Mouse (Mus musculus) intestine, embryonic 15.5 days (tissue): ENCODE data around the gene Myo1h. TPM values are rescaled to one million over a fixed set of nuclear protein-coding genes. Genes with fewer than 3 reads are reported as not detected.

Experiments used
- ATAC-seq: fragments of 200-750 bp; cut with Nextera tagmentation; 2 replicates; pipeline ENCODE4 v1.8.0; 2017; ENCODE audit warnings: moderate TSS enrichment, moderate library complexity
- H3K27ac ChIP-seq: fragments of 300-500 bp; sonication (generic); 2 replicates; pipeline ENCODE4 v1.5.1; 2015; ENCODE audit warnings: mild to moderate bottlenecking, inconsistent platforms
- H3K27me3 ChIP-seq: fragments of 300-500 bp; sonication (generic); replicated peaks from 2 replicates; pipeline ENCODE4 v1.6.1; 2015; ENCODE audit warnings: inconsistent platforms
- H3K36me3 ChIP-seq: fragments of 300-500 bp; sonication (generic); 2 replicates; pipeline ENCODE4 v1.6.1; 2015; ENCODE audit warnings: inconsistent platforms
- H3K4me1 ChIP-seq: fragments of 300-500 bp; sonication (generic); replicated peaks from 2 replicates; pipeline ENCODE4 v1.6.1; 2015; ENCODE audit warnings: inconsistent platforms
- H3K4me2 ChIP-seq: fragments of 300-500 bp; sonication (generic); replicated peaks from 2 replicates; pipeline ENCODE4 v1.6.1; 2015; ENCODE audit warnings: mild to moderate bottlenecking, inconsistent platforms
- H3K4me3 ChIP-seq: fragments of 300-500 bp; sonication (generic); replicated peaks from 2 replicates; pipeline ENCODE4 v1.5.1; 2015; ENCODE audit warnings: inconsistent platforms
- H3K9ac ChIP-seq: fragments of 300-500 bp; sonication (generic); 2 replicates; pipeline ENCODE4 v1.6.1; 2015; ENCODE audit warnings: inconsistent platforms
- H3K9me3 ChIP-seq: fragments of 300-500 bp; sonication (generic); 2 replicates; pipeline ENCODE4 v1.6.1; 2016; ENCODE audit warnings: inconsistent platforms
- WGBS: fragments of 180-500 bp; shearing (Covaris S2); methylation state at CpG from one replicate; pipeline ENCODE4 v1.1.7; 2015; 5-methylcytosine and 5-hydroxymethylcytosine counted together
- polyA plus RNA-seq: library from polyadenylated mRNA; unstranded; fragments of >200 nt; fragmentation: Nextera tagmentation; extraction: Ambion mirVana; gene quantifications from 2 replicates; pipeline ENCODE4 v1.2.1, GENCODE M21; 2015

Gene Myo1h
- 3.4 and 3.9 TPM in 2 replicates for polyA plus RNA-seq

DNA sequence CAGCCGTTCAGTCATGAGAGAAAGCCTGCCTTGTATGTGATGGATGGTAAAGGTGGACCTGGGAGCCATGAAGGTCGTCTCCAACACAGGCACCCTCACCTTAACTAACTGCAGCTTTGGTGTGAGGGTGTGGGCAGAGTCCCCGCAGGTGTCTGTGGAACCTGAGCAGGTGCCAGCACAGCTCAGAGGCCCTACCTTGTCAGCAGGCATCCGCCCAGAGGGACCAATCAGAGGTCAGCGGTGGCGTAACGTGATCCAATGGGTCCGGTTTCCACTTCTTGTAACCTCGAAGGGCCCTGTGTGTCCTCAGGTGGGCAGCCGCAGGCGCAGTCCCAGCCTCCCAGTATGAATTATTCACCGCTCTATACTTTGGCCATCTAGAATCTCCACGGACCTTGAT is at the start of gene Myo1h:
Myo1h (plus strand) TSS at position 293 of the 400 bp plus-strand sequence.
- no peak within 1 kb of the TSS for H3K4me2 ChIP-seq

DNA sequence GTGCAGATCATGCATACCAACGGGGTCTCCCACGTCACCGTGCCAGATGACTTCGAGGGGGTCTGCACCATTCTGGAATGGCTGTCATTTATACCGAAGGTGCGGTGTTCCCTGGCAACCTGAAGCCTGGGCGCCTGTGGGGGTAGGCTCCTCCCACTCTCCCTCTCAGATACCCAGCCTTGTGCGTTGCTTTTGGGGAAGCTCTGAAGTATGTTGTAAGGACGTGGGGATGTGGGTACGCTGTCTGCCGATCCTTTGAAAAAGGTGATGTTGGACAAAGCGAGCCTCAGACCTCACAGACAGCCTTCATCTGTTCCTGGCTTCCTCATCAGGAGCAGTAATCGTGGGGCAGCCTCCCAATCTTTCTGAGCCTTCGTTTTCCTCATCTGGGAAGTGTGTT is 49.2 kb upstream of the Myo1h start:
- Histone ChIP-seq H3K9ac (no peak overlapping the region), H3K4me3 (no peak overlapping the region), H3K27ac (no peak overlapping the region), H3K36me3 (no peaks in the 10 kb centered on the region), H3K9me3 (no peaks in the 10 kb centered on the region), H3K4me1 (no peaks in the 10 kb centered on the region), H3K4me2 (no peak overlapping the region), H3K27me3 (no peaks in the 10 kb centered on the region)
- 40% methylated on average over 14 of the region's 14 CpGs for WGBS
- no peak for ATAC-seq

More for the DNA sequence above, at the start of gene Myo1h:
- 0 out of 2 replicates have a peak, but pooled peaks cover 3% of the 10 kb centered on the region for H3K27me3 ChIP-seq
- 38% methylated on average over 13 of the region's 13 CpGs for WGBS
- no peaks in the 10 kb centered on the region for H3K36me3 ChIP-seq
- no peak within 1 kb of the TSS for H3K9ac ChIP-seq
- no peaks in the 10 kb centered on the region for H3K4me1 ChIP-seq
- no peaks in the 10 kb centered on the region for H3K9me3 ChIP-seq
- H3K4me3 ChIP-seq, result no peak within 1 kb of the TSS
- ATAC-seq, result no peak
- H3K27ac ChIP-seq, result no peak within 1 kb of the TSS

DNA sequence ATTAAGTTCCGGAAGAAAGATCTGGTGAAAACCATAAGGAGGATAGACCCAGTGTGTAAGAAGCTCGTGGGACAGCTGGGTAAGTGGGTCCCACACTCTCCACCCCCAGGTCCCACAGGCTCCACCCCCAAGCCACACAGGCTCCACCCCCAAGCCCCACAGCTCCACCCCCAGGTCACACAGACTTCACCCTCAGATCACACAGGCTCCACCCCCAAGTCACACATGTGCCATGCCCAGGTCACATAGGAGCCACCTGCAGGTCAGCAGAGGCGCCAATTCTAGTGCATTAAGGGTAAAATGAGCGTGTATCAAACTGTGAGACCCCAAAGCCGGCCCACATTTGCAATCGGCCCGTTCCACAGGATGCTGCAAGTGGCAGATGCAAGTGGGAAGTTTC is 42.5 kb upstream of the Myo1h start:
- no peak for ATAC-seq
- H3K27ac ChIP-seq, result no peak overlapping the region
- H3K9me3 ChIP-seq, result no peaks in the 10 kb centered on the region
- H3K4me1 ChIP-seq, result 0 out of 2 replicates have a peak, but pooled peaks cover 2% of the 10 kb centered on the region
- no peak overlapping the region for H3K4me2 ChIP-seq
- H3K36me3 ChIP-seq, result no peaks in the 10 kb centered on the region
- no peaks in the 10 kb centered on the region for H3K27me3 ChIP-seq
- WGBS, result 82% methylated on average over 7 of the region's 7 CpGs
- no peak overlapping the region for H3K9ac ChIP-seq
- no peak overlapping the region for H3K4me3 ChIP-seq

DNA sequence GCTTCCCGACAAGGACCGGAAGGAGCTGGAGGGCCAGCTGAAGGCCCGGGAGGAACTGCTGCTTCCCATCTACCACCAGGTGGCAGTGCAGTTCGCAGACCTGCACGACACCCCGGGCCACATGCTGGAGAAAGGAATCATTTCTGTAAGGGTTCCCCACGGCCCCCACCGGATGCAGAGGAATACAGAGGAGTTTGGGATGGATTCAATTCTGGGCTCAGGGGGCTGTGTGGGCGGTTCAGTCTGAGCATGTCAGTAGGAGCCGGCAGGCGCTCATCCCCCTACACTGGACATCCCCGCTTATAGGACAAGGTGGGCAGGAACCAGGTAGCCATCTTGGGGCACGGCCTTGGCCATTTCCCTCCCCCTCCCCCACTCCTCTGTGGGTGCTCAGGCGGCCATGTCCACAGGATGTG is 40.8 kb upstream of the Myo1h start:
- H3K4me1 ChIP-seq, result 0 out of 2 replicates have a peak, but pooled peaks cover 2% of the 10 kb centered on the region
- no peaks in the 10 kb centered on the region for H3K9me3 ChIP-seq
- H3K4me2 ChIP-seq, result peak overlapping the region; percentile 39
- whole genome bisulfite sequencing, result 19% methylated on average over 14 of the region's 14 CpGs
- H3K27me3 ChIP-seq, result no peaks in the 10 kb centered on the region
- no peak overlapping the region for H3K27ac ChIP-seq
- ATAC-seq, result peak; percentile 66
- no peak overlapping the region for H3K4me3 ChIP-seq
- no peaks in the 10 kb centered on the region for H3K36me3 ChIP-seq
- H3K9ac ChIP-seq, result no peak overlapping the region

DNA sequence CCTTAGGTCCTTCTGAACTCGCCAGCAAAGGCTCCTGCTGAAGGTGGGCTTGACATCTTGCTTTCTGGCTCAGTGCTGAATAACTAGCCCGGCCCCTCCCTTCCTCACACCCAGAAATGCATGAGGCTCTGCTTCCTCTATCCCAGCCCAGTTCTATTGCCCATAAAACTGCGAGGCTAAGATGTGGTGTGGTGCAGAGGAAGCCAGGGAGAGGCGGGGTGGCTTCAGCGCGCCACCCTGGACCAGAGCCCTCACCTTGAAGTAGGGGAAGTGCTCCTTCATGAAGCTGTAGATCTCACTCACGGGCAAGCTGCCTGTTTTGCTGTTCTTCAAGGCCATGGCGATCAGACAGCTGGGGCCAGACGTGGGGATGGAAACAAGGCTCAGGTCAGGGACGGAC is 29.5 kb upstream of the Myo1h start:
- no peak for ATAC-seq
- Histone ChIP-seq H3K27ac (no peak overlapping the region), H3K27me3 (no peaks in the 10 kb centered on the region), H3K9me3 (no peaks in the 10 kb centered on the region), H3K36me3 (no peaks in the 10 kb centered on the region), H3K4me3 (no peak overlapping the region), H3K4me1 (no peaks in the 10 kb centered on the region), H3K9ac (no peak overlapping the region), H3K4me2 (no peak overlapping the region)
- 68% methylated on average over 10 of the region's 10 CpGs for WGBS

DNA sequence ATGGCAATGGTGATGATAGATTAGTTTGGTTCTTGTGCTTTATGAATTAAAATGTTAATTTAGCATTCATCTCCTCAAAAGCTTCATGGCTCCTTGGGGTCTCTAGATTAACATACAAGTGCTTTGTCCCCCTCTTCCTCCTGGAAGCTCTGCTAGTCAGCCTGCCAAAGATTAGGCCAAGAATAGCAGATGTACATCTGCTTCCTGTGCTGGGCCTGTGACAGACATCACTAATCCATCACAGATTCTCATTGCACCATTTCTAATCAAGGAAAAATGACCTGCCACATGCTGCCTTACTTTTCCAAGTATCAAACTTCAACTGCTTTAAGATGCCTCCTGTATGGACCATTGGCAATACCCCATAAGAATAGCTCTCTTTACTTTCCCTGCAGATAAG is 27.5 kb upstream of the Myo1h start:
- H3K4me3 ChIP-seq, result no peak overlapping the region
- H3K36me3 ChIP-seq, result no peaks in the 10 kb centered on the region
- no peak overlapping the region for H3K4me2 ChIP-seq
- H3K9me3 ChIP-seq, result no peaks in the 10 kb centered on the region
- no peak for ATAC-seq
- no peaks in the 10 kb centered on the region for H3K27me3 ChIP-seq
- no peaks in the 10 kb centered on the region for H3K4me1 ChIP-seq
- H3K27ac ChIP-seq, result no peak overlapping the region
- no peak overlapping the region for H3K9ac ChIP-seq

DNA sequence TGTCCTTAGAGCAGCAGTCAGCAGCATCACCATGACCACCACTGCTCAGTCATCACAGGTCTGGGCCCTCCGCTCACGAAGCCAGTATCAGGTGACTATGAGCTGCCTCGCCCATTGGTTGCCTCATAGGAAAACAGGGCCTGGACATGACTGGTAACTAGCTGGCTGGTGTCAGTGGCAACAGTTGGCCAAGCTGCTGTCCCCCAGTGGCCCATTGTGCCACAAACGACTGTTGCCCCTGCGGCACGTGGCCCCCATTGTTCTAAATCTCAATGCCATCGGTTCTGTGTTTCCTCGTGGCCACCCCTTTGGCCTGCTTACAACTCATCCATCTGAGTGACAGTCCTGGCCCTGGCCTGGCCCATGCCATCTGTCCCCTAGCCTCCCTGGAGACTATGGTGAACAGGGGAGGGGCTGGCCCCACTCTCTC is 24.9 kb upstream of the Myo1h start:
- 0 out of 2 replicates have a peak, but pooled peaks cover 2% of the 10 kb centered on the region for H3K4me1 ChIP-seq
- H3K36me3 ChIP-seq, result no peaks in the 10 kb centered on the region
- 77% methylated on average over 8 of the region's 8 CpGs for WGBS
- ATAC-seq, result no peak
- H3K4me3 ChIP-seq, result no peak overlapping the region
- H3K9ac ChIP-seq, result no peak overlapping the region
- no peak overlapping the region for H3K27ac ChIP-seq
- H3K4me2 ChIP-seq, result no peak overlapping the region
- H3K9me3 ChIP-seq, result no peaks in the 10 kb centered on the region
- peaks cover 4% of the 10 kb centered on the region; the same call in 1 of the 2 replicates for H3K27me3 ChIP-seq

DNA sequence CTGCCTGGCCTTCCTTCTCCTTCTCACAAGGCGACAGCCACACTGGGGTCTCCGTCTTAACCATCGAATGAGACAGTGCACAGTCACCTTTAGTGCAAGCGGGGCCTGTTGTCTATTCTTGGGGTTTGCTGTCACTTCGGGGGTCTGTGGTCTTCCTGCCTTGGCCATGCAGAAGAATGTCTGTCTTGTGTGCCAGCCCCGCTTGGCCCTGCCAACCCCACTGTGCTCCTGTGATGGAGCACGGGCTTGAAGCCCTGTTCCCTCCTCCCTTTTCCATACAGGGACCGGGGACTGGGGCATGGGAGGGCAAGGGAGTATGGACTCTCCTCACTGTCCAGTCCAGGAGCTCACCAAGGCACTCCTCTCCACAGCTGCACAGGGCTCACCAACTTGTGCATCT is 24.2 kb upstream of the Myo1h start:
- Histone ChIP-seq H3K27ac (no peak overlapping the region), H3K9ac (no peak overlapping the region), H3K9me3 (no peaks in the 10 kb centered on the region), H3K4me1 (0 out of 2 replicates have a peak, but pooled peaks cover 2% of the 10 kb centered on the region), H3K4me2 (no peak overlapping the region), H3K4me3 (no peak overlapping the region), H3K36me3 (no peaks in the 10 kb centered on the region), H3K27me3 (peaks cover 7% of the 10 kb centered on the region; the same call in 1 of the 2 replicates)
- ATAC-seq, result no peak
- WGBS, result 85% methylated on average over 8 of the region's 8 CpGs

DNA sequence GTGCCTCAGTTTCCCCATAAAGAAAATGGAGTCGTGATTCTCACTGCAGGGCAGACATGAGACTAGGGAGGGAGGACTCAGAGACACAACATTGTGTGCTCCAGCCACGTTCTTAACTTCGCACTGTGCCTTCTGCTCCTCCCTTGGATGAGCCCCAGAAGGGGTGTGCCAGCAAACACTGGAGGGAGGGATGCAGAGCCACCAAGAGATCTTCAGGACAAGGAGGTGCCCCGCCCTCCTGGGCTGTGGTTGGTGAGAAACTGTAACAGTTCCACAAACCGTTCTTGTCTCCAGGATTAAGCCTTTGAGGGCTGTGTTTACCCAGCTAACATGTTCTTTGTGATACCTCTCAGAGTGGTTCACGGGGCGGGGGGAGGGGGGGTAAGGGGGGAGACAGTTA is 20.3 kb upstream of the Myo1h start:
- no peak for ATAC-seq
- 29% methylated on average over 7 of the region's 7 CpGs for WGBS

DNA sequence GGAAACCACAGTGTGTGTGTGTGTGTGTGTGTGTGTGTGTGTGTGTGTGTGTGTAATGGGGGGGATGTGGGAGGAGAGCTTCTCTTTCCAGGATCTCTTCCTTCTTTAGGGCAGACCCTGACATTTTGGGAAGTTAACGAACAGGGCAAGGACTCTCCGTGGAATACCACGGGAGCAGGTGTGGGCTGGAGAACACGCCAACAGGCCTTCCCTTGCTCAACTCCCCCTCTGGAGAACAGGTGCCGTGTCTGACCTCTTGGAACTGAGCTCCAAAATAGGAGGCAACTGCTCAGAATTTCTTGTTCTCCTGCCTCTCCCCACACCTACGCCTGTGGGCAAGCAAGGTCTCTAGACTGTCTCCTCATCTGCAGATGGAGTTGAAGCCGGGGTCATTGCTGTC is 19.5 kb upstream of the Myo1h start:
- H3K4me3 ChIP-seq, result no peak overlapping the region
- no peak overlapping the region for H3K27ac ChIP-seq
- ATAC-seq, result no peak
- H3K4me2 ChIP-seq, result no peak overlapping the region
- no peaks in the 10 kb centered on the region for H3K36me3 ChIP-seq
- H3K9me3 ChIP-seq, result no peaks in the 10 kb centered on the region
- peaks cover 52% of the 10 kb centered on the region for H3K27me3 ChIP-seq
- WGBS, result 65% methylated on average over 7 of the region's 7 CpGs
- H3K9ac ChIP-seq, result no peak overlapping the region
- peaks cover 15% of the 10 kb centered on the region for H3K4me1 ChIP-seq

More for the DNA sequence above, 20.3 kb upstream of the Myo1h start:
- H3K4me2 ChIP-seq, result no peak overlapping the region
- peaks cover 43% of the 10 kb centered on the region for H3K27me3 ChIP-seq
- no peaks in the 10 kb centered on the region for H3K36me3 ChIP-seq
- no peaks in the 10 kb centered on the region for H3K9me3 ChIP-seq
- H3K27ac ChIP-seq, result no peak overlapping the region
- H3K9ac ChIP-seq, result no peak overlapping the region
- peaks cover 7% of the 10 kb centered on the region for H3K4me1 ChIP-seq
- H3K4me3 ChIP-seq, result no peak overlapping the region

DNA sequence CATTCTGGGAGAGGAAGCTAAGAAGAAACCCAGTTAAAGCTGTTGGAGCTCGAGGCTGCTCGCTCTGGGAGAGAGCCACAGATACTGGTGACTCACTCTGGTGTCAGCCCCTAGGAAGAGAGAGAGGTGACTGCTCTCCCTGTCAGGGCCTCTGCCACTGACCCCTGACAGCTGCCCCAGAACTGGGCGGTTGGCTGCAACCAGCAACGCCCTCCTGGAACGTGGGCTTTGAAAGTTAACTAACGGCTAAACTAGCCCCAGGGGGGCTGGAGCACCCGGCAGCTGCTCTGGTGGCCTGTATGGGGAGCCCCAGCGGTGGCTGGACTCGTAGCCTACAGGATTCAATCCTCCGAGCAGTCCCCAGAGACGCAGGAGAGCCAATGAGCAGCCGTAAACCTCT is 19.0 kb upstream of the Myo1h start:
- ATAC-seq, result no peak
- H3K27me3 ChIP-seq, result peaks cover 56% of the 10 kb centered on the region
- WGBS, result 17% methylated on average over 12 of the region's 12 CpGs

DNA sequence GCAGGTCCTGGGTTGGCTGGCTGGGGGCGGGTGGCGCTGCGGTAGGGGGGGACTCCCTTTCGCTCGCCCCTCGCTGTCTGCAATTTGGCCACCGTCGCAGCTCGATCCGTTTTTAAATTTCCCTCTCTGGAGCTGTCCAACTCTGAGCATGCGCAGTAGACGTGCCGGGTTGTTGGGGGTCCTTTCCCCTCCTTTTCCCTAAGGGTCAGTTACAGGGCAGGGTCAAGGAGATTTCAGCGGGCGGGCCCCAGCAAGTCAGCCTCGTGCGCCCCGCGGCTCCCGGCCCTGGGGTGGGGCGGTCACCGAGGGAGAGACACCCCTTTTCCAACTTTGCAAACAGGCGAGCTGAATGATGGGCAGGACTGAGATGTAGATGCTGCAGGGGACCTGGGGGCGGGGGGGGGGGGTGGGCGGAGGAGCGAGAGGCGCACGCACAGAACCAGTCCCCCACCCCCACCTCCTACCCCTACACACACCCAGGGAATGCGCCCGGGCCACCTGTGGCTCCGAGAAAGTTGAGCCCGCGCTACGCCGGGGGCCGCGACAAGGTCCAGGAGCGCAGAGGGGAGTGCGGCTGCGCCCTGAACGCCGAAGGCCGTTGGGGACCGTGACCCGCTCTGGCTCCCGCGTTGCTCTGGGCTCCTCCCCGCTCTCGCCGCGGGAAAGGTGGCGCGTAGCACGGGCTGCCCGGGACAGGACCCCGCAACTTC is 15.1 kb upstream of the Myo1h start, which contains the start of gene Foxn4:
Foxn4 (minus strand) TSS at position 115 of the 710 bp plus-strand sequence.
- ATAC-seq, result 0 out of 2 replicates have a peak, but pooled peaks have one; percentile 31
- WGBS, result 1% methylated on average over 49 of the region's 56 CpGs

More for the DNA sequence above, 19.0 kb upstream of the Myo1h start:
- Histone ChIP-seq H3K36me3 (no peaks in the 10 kb centered on the region), H3K27ac (no peak overlapping the region), H3K4me2 (no peak overlapping the region), H3K9ac (no peak overlapping the region), H3K9me3 (no peaks in the 10 kb centered on the region), H3K4me1 (peaks cover 17% of the 10 kb centered on the region), H3K4me3 (no peak overlapping the region)

DNA sequence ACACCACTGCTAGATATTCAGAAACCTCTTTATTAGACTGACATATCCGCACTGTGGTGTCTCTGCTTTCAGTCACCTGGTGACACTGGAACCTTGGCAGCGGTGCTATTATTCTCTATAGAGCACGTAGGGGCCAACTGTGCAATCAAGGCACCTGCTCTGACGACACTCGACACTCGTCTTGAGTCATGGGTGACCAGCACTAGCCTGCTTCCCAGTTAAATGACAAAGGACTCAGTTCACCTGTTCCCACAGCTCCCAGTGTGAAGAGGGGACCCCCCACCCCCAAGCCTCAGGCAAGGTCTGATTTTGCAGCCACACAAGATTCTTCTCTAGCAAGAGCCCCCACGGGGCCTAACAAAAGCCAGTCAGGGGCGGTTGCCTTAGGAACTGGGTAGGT is 13.6 kb upstream of the Myo1h start:
- 31% methylated on average over 8 of the region's 8 CpGs for WGBS

More for the DNA sequence above, 15.1 kb upstream of the Myo1h start, which contains the start of gene Foxn4:
- no peak within 1 kb of the TSS for H3K9ac ChIP-seq
- no peak within 1 kb of the TSS for H3K27ac ChIP-seq
- no peaks in the 10 kb centered on the region for H3K36me3 ChIP-seq
- H3K4me2 ChIP-seq, result peak within 1 kb of the TSS; percentile 66
- no peaks in the 10 kb centered on the region for H3K9me3 ChIP-seq
- H3K27me3 ChIP-seq, result peaks cover 87% of the 10 kb centered on the region
- peak within 1 kb of the TSS; percentile 29 for H3K4me3 ChIP-seq
- peaks cover 15% of the 10 kb centered on the region for H3K4me1 ChIP-seq

More for the DNA sequence above, 13.6 kb upstream of the Myo1h start:
- no peaks in the 10 kb centered on the region for H3K36me3 ChIP-seq
- peaks cover 15% of the 10 kb centered on the region for H3K4me1 ChIP-seq
- no peak for ATAC-seq
- no peak overlapping the region for H3K9ac ChIP-seq
- H3K4me2 ChIP-seq, result no peak overlapping the region
- H3K4me3 ChIP-seq, result no peak overlapping the region
- no peaks in the 10 kb centered on the region for H3K9me3 ChIP-seq
- peaks cover 78% of the 10 kb centered on the region for H3K27me3 ChIP-seq
- H3K27ac ChIP-seq, result no peak overlapping the region
